Mouse (Mus musculus) liver, embryonic 14.5 days (tissue): Measurements from ENCODE around the gene D10Wsu102e. TPM values are rescaled to one million over a fixed set of nuclear protein-coding genes. Genes with fewer than 3 reads are reported as not detected.
"Not testable (repeated sequence)": the region's sequence is repeated elsewhere in the genome, so short reads cannot be mapped to it uniquely, and the experiment has no call there.

Experiments used
- ATAC-seq: fragments of 200-750 bp; cut with Nextera tagmentation; 2 replicates; pipeline ENCODE4 v1.8.0; 2017; ENCODE audit warnings: moderate number of reproducible peaks, mild to moderate bottlenecking, moderate library complexity; ENCODE audit not compliant: insufficient read depth
- DNase-seq, 3 experiments: peaks; one replicate each; pipeline ENCODE4 v3.0.0-alpha.2; 2012 to 2013; ENCODE audit warnings: low read depth in 3 of 3, low spot score in 3 of 3
- H3K27ac ChIP-seq: fragments of 300-500 bp; sonication (generic); 2 replicates; pipeline ENCODE4 v1.5.1; 2014; ENCODE audit warnings: moderate library complexity, mild to moderate bottlenecking, control low read depth, inconsistent platforms
- H3K27me3 ChIP-seq: fragments of 300-500 bp; sonication (generic); 2 replicates; pipeline ENCODE4 v1.6.1; 2014; ENCODE audit warnings: mild to moderate bottlenecking, low read length, moderate library complexity; ENCODE audit not compliant: control insufficient read depth, insufficient read depth
- H3K36me3 ChIP-seq: fragments of 300-500 bp; sonication (generic); replicated peaks from 2 replicates; pipeline ENCODE4 v1.6.1; 2014; ENCODE audit warnings: low read depth; ENCODE audit not compliant: control insufficient read depth, insufficient read depth
- H3K4me1 ChIP-seq, 2 experiments: fragments of 200-500 bp in 1 of 2; fragments of 300-500 bp in 1 of 2; sonication (generic) in 1 of 2; replicated peaks; 2 replicates each; pipeline ENCODE4 v1.6.1; 2012 to 2014; ENCODE audit warnings: antibody characterized with exemption in 1 of 2, inconsistent platforms in 1 of 2, low read length in 1 of 2; ENCODE audit not compliant: control insufficient read depth in 2 of 2, insufficient read depth in 2 of 2
- H3K4me2 ChIP-seq: fragments of 300-500 bp; sonication (generic); 2 replicates; pipeline ENCODE4 v1.6.1; 2014; ENCODE audit warnings: low read depth, mild to moderate bottlenecking, control low read depth, moderate library complexity
- H3K4me3 ChIP-seq, 2 experiments: fragments of 200-500 bp in 1 of 2; fragments of 300-500 bp in 1 of 2; sonication (generic) in 1 of 2; 2 replicates each; pipeline ENCODE4 v1.5.1; 2012 to 2014; ENCODE audit warnings: low read depth in 2 of 2, low read length in 2 of 2, mild to moderate bottlenecking in 2 of 2, control low read depth in 1 of 2, inconsistent platforms in 1 of 2, moderate library complexity in 1 of 2; ENCODE audit not compliant: insufficient read depth in 1 of 2
- H3K9ac ChIP-seq: fragments of 300-500 bp; sonication (generic); replicated peaks from 2 replicates; pipeline ENCODE4 v1.6.1; 2014; ENCODE audit warnings: mild to moderate bottlenecking, control low read depth, moderate library complexity
- H3K9me3 ChIP-seq: fragments of 300-500 bp; sonication (generic); 2 replicates; pipeline ENCODE4 v1.6.1; 2016; ENCODE audit warnings: low read length, mixed read lengths; ENCODE audit not compliant: control insufficient read depth
- CTCF ChIP-seq: IDR thresholded peaks from 2 replicates; pipeline ENCODE4 v1.5.1; 2016; ENCODE audit warnings: antibody characterized with exemption, low read depth, control low read depth
- EP300 ChIP-seq: IDR thresholded peaks from 2 replicates; pipeline ENCODE4 v1.6.1; 2016; ENCODE audit warnings: antibody characterized with exemption, low read depth
- WGBS: fragments of 180-500 bp; shearing (Covaris S2); extraction: QIAGEN DNeasy Blood & Tissue Kit; methylation state at CpG from one replicate; pipeline ENCODE4 v1.1.7; 2014; ENCODE audit not compliant: insufficient replicate concordance; 5-methylcytosine and 5-hydroxymethylcytosine counted together
- polyA plus RNA-seq, 2 experiments: library from polyadenylated mRNA; depleted of rRNA in 1 of 2; stranded (reverse) in 1 of 2; unstranded in 1 of 2; fragments of >200 nt; fragmentation: Nextera tagmentation in 1 of 2; extraction: Ambion mirVana in 1 of 2; gene quantifications; 2 replicates each; pipeline versions ENCODE4 v1.2.1 to v1.2.3; 2012 to 2014

Gene D10Wsu102e
- polyA plus RNA-seq, 2 experiments: 0.19 to 0.20 TPM

DNA sequence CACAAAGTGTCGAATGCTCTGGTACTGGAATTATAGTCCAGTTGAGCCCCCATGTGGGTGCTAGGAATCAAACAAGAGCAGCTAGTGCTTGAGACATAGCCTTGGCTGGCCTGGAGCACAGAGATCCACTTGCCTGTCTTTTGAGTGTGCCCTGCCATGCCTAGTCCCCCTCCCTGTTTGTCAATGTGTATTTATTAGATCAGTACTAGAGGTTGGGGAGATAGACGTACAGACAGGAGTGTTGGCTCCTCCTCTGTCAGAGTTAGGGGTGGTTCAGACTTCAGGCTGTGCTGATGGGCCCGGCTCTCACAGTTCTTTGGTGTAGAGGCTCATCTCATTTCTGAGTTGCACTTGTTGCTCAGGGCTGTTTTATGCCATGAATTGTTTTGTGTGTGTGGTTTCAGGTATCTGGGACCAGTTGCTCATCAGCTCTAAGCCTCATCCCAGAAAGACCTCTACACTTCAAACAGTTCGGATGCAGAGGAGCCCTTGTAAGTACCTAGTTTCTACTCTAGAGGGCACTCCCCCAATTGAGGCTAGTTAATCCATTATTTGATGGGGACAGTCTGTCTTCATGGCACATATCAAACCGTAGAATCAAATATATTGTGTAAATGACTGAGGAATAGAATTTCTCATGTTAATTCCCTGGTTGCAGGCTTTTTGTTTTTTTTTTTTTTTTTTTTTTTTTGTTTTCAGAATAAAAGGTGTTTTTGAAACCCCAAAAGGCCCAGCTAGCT is 1.8 kb downstream of the D10Wsu102e start:
- H3K9ac ChIP-seq: peak overlapping the region; percentile 23; the same call in 1 of the 2 replicates
- ATAC-seq: no peak
- H3K27ac ChIP-seq: no peak overlapping the region

DNA sequence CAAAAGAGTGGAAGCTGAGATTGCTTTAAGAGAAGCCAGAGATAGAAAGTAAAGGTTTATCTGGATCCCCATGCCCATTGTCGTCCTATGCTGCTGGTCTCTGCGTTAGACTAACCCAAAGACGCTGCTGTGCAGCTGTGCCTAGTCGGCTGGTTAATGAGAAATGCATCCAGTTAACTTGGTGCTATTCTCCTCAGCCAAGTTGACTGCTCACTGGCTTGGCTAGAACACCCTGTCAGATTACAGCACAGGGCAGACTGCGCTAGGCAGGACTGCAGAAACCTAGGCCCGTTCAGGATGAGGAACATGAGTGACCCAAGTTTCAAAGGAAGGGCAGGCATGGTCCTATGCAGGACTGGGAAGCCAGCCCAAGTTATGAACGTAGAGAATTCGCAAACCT is 3.4 kb downstream of the D10Wsu102e start:
- no peak for DNase-seq
- H3K9ac ChIP-seq: no peak overlapping the region
- 81% methylated on average over 8 of the region's 8 CpGs for WGBS
- no peaks in the 10 kb centered on the region for H3K27me3 ChIP-seq
- TF ChIP-seq CTCF (no peak), EP300 (no peak)
- H3K4me3 ChIP-seq: no peak overlapping the region
- no peak overlapping the region for H3K4me2 ChIP-seq
- H3K36me3 ChIP-seq: peaks cover 34% of the 10 kb centered on the region
- ATAC-seq: no peak
- no peaks in the 10 kb centered on the region for H3K9me3 ChIP-seq
- H3K27ac ChIP-seq: no peak overlapping the region
- peaks cover 17 to 18% of the 10 kb centered on the region in 2 experiments for H3K4me1 ChIP-seq

More for the DNA sequence above, 1.8 kb downstream of the D10Wsu102e start:
- Histone ChIP-seq H3K4me3 (peak overlapping the region; percentile 11 to 88), H3K4me1 (peaks cover 18 to 19% of the 10 kb centered on the region in 2 experiments), H3K27me3 (no peaks in the 10 kb centered on the region), H3K36me3 (peaks cover 23% of the 10 kb centered on the region), H3K4me2 (peak overlapping the region; percentile 88), H3K9me3 (no peaks in the 10 kb centered on the region)
- peak; percentile 51; the same call in 1 of the 2 replicates for TF ChIP-seq CTCF
- TF ChIP-seq EP300: no peak
- peak in 1 of 3 experiments; percentile 33 for DNase-seq
- WGBS: 36% methylated on average over 5 of the region's 5 CpGs

DNA sequence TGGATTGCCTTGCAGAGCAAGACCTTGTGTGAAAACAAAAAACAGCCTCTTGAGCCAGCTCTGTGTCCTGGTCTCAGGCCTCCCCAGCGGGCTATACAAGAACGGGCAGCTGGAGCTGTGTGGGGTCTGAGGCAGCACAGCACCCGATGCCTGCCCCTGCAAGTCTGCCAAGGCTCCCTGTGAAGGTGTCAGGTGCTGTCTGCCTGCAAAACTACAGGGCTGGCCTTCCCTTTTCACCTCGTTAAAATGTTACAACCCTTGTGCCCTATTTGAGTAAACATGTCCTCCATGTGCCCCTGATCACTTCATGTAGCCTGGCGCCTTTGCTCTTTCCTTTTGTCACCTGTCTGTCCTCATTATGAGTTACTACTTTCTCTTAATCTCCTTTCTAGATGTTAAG is 8.9 kb downstream of the D10Wsu102e start:
- 71% methylated on average over 5 of the region's 5 CpGs for WGBS
- H3K9me3 ChIP-seq: no peaks in the 10 kb centered on the region
- no peak overlapping the region for H3K4me2 ChIP-seq
- TF ChIP-seq EP300 (no peak), CTCF (no peak)
- DNase-seq (no peak), ATAC-seq (no peak)
- H3K36me3 ChIP-seq: peaks cover 32% of the 10 kb centered on the region
- H3K27ac ChIP-seq: no peak overlapping the region
- no peaks in the 10 kb centered on the region for H3K4me1 ChIP-seq
- H3K9ac ChIP-seq: no peak overlapping the region
- no peak overlapping the region for H3K4me3 ChIP-seq
- no peaks in the 10 kb centered on the region for H3K27me3 ChIP-seq

DNA sequence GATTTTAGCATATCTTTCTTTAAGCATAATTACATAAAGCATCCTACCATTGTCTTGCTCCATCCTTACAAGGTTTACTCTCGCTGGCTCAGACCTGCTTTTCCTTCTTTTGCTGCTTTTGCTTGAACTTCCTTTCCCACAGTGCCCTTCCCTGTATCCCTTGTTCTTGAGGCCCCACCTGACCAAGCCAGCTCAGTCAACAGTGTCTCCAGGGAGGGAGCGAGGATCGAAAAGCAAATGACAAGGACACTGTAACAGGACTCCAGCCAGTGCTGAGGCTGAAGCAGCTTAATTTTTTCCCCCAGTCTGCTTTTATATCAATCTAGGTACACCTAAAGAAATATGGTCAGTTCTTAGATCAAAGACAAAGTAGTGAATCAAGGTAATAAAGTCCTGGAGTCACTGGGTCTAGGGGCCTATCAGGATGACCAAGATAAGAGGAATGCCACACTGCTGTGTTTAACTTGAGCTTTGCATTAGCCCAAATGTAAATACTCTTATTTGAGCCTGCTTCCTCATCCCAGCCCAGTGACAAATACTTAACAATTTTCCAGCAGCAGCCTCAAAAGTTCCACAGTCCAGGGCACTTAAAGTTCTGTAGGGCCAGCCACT is 14.1 kb downstream of the D10Wsu102e start:
- WGBS: 81% methylated on average over 3 of the region's 3 CpGs
- no peak overlapping the region for H3K4me2 ChIP-seq
- DNase-seq (no peak), ATAC-seq (no peak)
- H3K4me3 ChIP-seq: no peak overlapping the region
- no peak overlapping the region for H3K9ac ChIP-seq
- H3K27ac ChIP-seq: no peak overlapping the region
- no peaks in the 10 kb centered on the region for H3K9me3 ChIP-seq
- H3K4me1 ChIP-seq: no peaks in the 10 kb centered on the region
- no peaks in the 10 kb centered on the region; the same call in 1 of the 2 replicates for H3K36me3 ChIP-seq
- TF ChIP-seq EP300 (no peak), CTCF (no peak)
- H3K27me3 ChIP-seq: no peaks in the 10 kb centered on the region

DNA sequence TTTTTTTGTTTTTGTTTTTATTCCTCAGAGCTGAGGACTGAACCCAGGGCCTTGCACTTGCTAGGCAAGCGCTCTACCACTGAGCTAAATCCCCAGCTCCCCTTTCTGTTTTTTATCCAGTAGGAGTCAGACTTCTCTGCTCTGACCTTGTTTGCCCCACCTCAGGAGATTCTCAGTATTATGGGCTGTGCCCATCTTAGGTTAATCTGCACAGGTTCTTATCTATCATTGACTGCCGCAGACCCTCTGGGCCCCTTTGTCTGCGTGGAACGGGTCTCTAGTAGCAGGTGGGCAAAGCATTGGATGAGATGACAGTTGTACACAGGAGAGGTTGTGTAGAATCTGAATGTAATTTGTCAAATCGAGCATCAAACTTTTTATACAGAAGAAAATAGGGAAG is 15.4 kb downstream of the D10Wsu102e start:
- 76% methylated on average over 5 of the region's 5 CpGs for WGBS
- H3K36me3 ChIP-seq, H3K9ac ChIP-seq: not testable (repeated sequence)

More for the DNA sequence above, 15.4 kb downstream of the D10Wsu102e start:
- not testable (repeated sequence) for H3K27me3 ChIP-seq, H3K9me3 ChIP-seq, H3K4me2 ChIP-seq, H3K4me1 ChIP-seq, H3K27ac ChIP-seq, DNase-seq, ATAC-seq, H3K4me3 ChIP-seq
